Mouse (Mus musculus) embryo, embryonic 9.5 days (tissue): ENCODE results near the gene Dcbld1.
A peak's percentile ranks its signal among the peaks of the same experiment; 100 is the strongest.
"Not testable (repeated sequence)": the region's sequence is repeated elsewhere in the genome, so short reads cannot be mapped to it uniquely, and the experiment has no call there.

Experiments used
- DNase-seq: peaks from one replicate; pipeline ENCODE4 v3.0.0-alpha.2; 2017; ENCODE audit errors: extremely low spot score

Gene Dcbld1

GRCm38 (mm10) chr10:52302271-52302670 is 68.9 kb downstream of the Dcbld1 start:
- DNase-seq = no peak

GRCm38 (mm10) chr10:52304574-52304973 is 71.2 kb downstream of the Dcbld1 start:
- no peak for DNase-seq

- no peak for DNase-seq
Observed at GRCm38 (mm10) chr10:52309196-52309595, 75.8 kb downstream of the Dcbld1 start.

GRCm38 (mm10) chr10:52319506-52320286 is 86.3 kb downstream of the Dcbld1 start:
- DNase-seq = no peak

GRCm38 (mm10) chr10:52321918-52322317 is 88.5 kb downstream of the Dcbld1 start:
- DNase-seq = no peak

GRCm38 (mm10) chr10:52331007-52331406 is 97.6 kb downstream of the Dcbld1 start:
- peak; percentile 27 for DNase-seq

- not testable (repeated sequence) for DNase-seq
Observed at GRCm38 (mm10) chr10:52343324-52343723, 109.9 kb downstream of the Dcbld1 start.

GRCm38 (mm10) chr10:52353184-52353583 is 119.8 kb downstream of the Dcbld1 start:
- DNase-seq = no peak

GRCm38 (mm10) chr10:52358467-52358866 is 125.0 kb downstream of the Dcbld1 start, which contains the start of gene Gm26741:
TSS of gene Gm26741 (plus strand) at chr10:52358767.
- no peak for DNase-seq

- DNase-seq = no peak
Observed at GRCm38 (mm10) chr10:52360241-52360735, 126.9 kb downstream of the Dcbld1 start.

GRCm38 (mm10) chr10:52360862-52361609 is 127.6 kb downstream of the Dcbld1 start:
- no peak for DNase-seq

- no peak for DNase-seq
Observed at GRCm38 (mm10) chr10:52368376-52368775, 135.0 kb downstream of the Dcbld1 start.
